Mouse (Mus musculus): ENCODE results near the gene Slc4a10. TPM values are rescaled to one million over a fixed set of nuclear protein-coding genes. Genes with fewer than 3 reads are reported as not detected.

The Slc4a10 gene
- total RNA-seq, 2 experiments from 2014 or later, result not detected

GRCm38 (mm10) chr2:62278779-62279178 is 232.5 kb downstream of the Slc4a10 start:
- no peak for DNase-seq

- no peak for DNase-seq
Measured at GRCm38 (mm10) chr2:62279777-62280176, 233.5 kb downstream of the Slc4a10 start.

GRCm38 (mm10) chr2:62285026-62285425 is 238.8 kb downstream of the Slc4a10 start:
- DNase-seq, result no peak

GRCm38 (mm10) chr2:62285847-62286246 is 239.6 kb downstream of the Slc4a10 start:
- no peak for DNase-seq

GRCm38 (mm10) chr2:62287532-62287931 is 241.3 kb downstream of the Slc4a10 start:
- no peak for DNase-seq

GRCm38 (mm10) chr2:62293846-62294245 is 247.6 kb downstream of the Slc4a10 start:
- no peak for DNase-seq

- no peak for DNase-seq
Measured at GRCm38 (mm10) chr2:62301716-62302115, 255.5 kb downstream of the Slc4a10 start.

- DNase-seq, result no peak
Measured at GRCm38 (mm10) chr2:62306978-62307377, 260.7 kb downstream of the Slc4a10 start.

GRCm38 (mm10) chr2:62307477-62307876 is 261.2 kb downstream of the Slc4a10 start:
- DNase-seq, result no peak

GRCm38 (mm10) chr2:62316930-62317329 is 270.7 kb downstream of the Slc4a10 start:
- DNase-seq, result no peak

- DNase-seq, result no peak
Measured at GRCm38 (mm10) chr2:62319489-62319888, 273.2 kb downstream of the Slc4a10 start.

GRCm38 (mm10) chr2:62323078-62323637 is 276.9 kb downstream of the Slc4a10 start:
- peak; percentile 5 to 27 for DNase-seq

- DNase-seq, result peak; percentile 63 to 69
Measured at GRCm38 (mm10) chr2:62325388-62325787, 279.1 kb downstream of the Slc4a10 start.

- no peak for DNase-seq
Measured at GRCm38 (mm10) chr2:62331913-62332312, 285.7 kb downstream of the Slc4a10 start.

GRCm38 (mm10) chr2:62332465-62332864 is 286.2 kb downstream of the Slc4a10 start:
- no peak for DNase-seq

- DNase-seq, result no peak
Measured at GRCm38 (mm10) chr2:62334397-62335243, 288.4 kb downstream of the Slc4a10 start.

- no peak for DNase-seq
Measured at GRCm38 (mm10) chr2:62337086-62337485, 290.8 kb downstream of the Slc4a10 start.

- no peak for DNase-seq
Measured at GRCm38 (mm10) chr2:62339222-62339944, 293.1 kb downstream of the Slc4a10 start.

GRCm38 (mm10) chr2:62341061-62341733 is 294.9 kb downstream of the Slc4a10 start:
- no peak for DNase-seq

- DNase-seq, result no peak
Measured at GRCm38 (mm10) chr2:62341734-62342128, 295.5 kb downstream of the Slc4a10 start.

- no peak for DNase-seq
Measured at GRCm38 (mm10) chr2:62344367-62344766, 298.1 kb downstream of the Slc4a10 start.

GRCm38 (mm10) chr2:62346771-62347170 is 300.5 kb downstream of the Slc4a10 start:
- peak in 1 of 2 experiments; percentile 18 for DNase-seq
